Mouse (Mus musculus) limb, embryonic 14.5 days (tissue): ENCODE data around the gene Hagh. TPM values are rescaled to one million over a fixed set of nuclear protein-coding genes. Genes with fewer than 3 reads are reported as not detected.

Experiments
- ATAC-seq: fragments of 200-750 bp; cut with Nextera tagmentation; 2 replicates; pipeline ENCODE4 v1.8.0; 2017; ENCODE audit warnings: low read depth, moderate number of reproducible peaks, moderate TSS enrichment; ENCODE audit not compliant: low FRiP score
- DNase-seq: peaks from one replicate; pipeline ENCODE4 v3.0.0-alpha.2; 2015; ENCODE audit warnings: low spot score
- H3K27ac ChIP-seq: fragments of 300-500 bp; sonication (generic); replicated peaks from 2 replicates; pipeline ENCODE4 v1.5.1; 2014; ENCODE audit warnings: low read depth, mild to moderate bottlenecking, low read length, moderate library complexity, mixed read lengths
- H3K27me3 ChIP-seq: fragments of 300-500 bp; sonication (generic); 2 replicates; pipeline ENCODE4 v1.6.1; 2014; ENCODE audit warnings: low read length, mixed read lengths; ENCODE audit not compliant: control insufficient read depth, insufficient read depth
- H3K36me3 ChIP-seq: fragments of 300-500 bp; sonication (generic); 2 replicates; pipeline ENCODE4 v1.6.1; 2014; ENCODE audit warnings: mild to moderate bottlenecking, low read length, moderate library complexity, mixed read lengths; ENCODE audit not compliant: control insufficient read depth, insufficient read depth
- H3K4me1 ChIP-seq: fragments of 300-500 bp; sonication (generic); 2 replicates; pipeline ENCODE4 v1.6.1; 2014; ENCODE audit warnings: antibody characterized with exemption, low read length, mixed read lengths; ENCODE audit not compliant: control insufficient read depth, insufficient read depth
- H3K4me2 ChIP-seq: fragments of 300-500 bp; sonication (generic); replicated peaks from 2 replicates; pipeline ENCODE4 v1.6.1; 2014; ENCODE audit warnings: low read depth, mild to moderate bottlenecking, low read length, moderate library complexity; ENCODE audit not compliant: severe bottlenecking
- H3K4me3 ChIP-seq: fragments of 300-500 bp; sonication (generic); replicated peaks from 2 replicates; pipeline ENCODE4 v1.5.1; 2014; ENCODE audit warnings: low read length
- H3K9ac ChIP-seq: fragments of 300-500 bp; sonication (generic); 2 replicates; pipeline ENCODE4 v1.6.1; 2014; ENCODE audit warnings: mild to moderate bottlenecking, low read depth, low read length, moderate library complexity; ENCODE audit not compliant: severe bottlenecking
- H3K9me3 ChIP-seq: fragments of 300-500 bp; sonication (generic); 2 replicates; pipeline ENCODE4 v1.6.1; 2016; ENCODE audit warnings: low read length; ENCODE audit not compliant: control insufficient read depth
- POLR2A ChIP-seq: fragments of 200-500 bp; IDR thresholded peaks from 2 replicates; pipeline ENCODE4 v1.8.0; 2012; ENCODE audit warnings: inconsistent platforms, mild to moderate bottlenecking, moderate library complexity, borderline replicate concordance; ENCODE audit not compliant: insufficient read depth, insufficient read length; ENCODE audit errors: extremely low read depth
- WGBS: fragments of 180-500 bp; shearing (Covaris S2); extraction: QIAGEN DNeasy Blood & Tissue Kit; methylation state at CpG from one replicate; pipeline ENCODE4 v1.1.7; 2014; 5-methylcytosine and 5-hydroxymethylcytosine counted together
- polyA plus RNA-seq, 2 experiments: library from polyadenylated mRNA; depleted of rRNA in 1 of 2; stranded (reverse) in 1 of 2; unstranded in 1 of 2; fragments of >200 nt; fragmentation: Nextera tagmentation in 1 of 2; extraction: Ambion mirVana in 1 of 2; gene quantifications; 2 replicates each; pipeline versions ENCODE4 v1.2.1 to v1.2.3; 2012 to 2014

The Hagh gene
- polyA plus RNA-seq, 2 experiments: 25.7 to 35.4 TPM

DNA sequence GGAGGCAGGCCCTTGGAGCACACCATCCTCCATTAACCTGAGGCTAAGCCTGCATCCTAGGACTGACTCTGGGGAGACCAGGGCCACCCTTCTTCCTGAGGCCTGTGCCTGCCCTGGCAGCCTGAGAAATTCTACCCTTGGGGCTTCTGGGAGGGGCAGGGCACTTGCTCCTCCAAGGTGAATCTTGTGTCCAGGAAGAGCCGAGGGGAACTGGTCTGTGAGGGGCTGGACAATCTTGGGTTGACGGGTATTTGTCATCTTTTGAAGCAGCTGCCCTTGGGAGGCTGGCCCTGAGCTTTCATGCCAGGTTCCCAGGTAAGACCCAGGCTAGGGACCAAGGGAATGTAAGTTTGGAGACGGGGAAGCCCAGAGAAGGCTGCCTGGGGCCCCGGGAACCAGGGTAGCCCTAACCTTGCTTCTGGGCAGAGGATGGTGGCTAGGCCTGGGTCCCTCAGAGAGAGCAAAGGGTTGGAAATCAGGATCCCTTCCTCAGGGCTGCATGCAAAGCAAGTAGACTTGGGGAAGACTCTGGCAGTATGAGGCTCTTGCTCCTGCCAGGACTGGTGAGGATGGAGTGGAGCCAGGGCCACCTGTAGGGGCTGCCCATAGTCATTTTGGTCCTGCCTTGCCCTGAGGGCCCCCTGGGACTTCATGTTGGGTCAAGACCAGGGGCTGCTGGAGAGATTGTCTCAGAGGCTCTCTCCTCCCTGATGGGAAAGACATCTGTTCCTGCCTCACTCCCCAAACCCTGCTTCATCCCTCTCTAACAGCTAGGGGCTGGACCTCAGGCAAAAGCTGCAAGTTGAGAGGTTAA, 58.3 kb downstream of the Hagh start:
- Histone ChIP-seq H3K4me2 (no peak overlapping the region), H3K9ac (no peak overlapping the region), H3K36me3 (peaks cover 71% of the 10 kb centered on the region), H3K4me1 (peaks cover 22% of the 10 kb centered on the region), H3K27ac (no peak overlapping the region), H3K9me3 (no peaks in the 10 kb centered on the region), H3K27me3 (no peaks in the 10 kb centered on the region), H3K4me3 (0 out of 2 replicates have a peak overlapping the region, but pooled peaks have one; percentile 2)
- ATAC-seq (no peak), DNase-seq (no peak)
- 85% methylated on average over 4 of the region's 4 CpGs for WGBS
- TF ChIP-seq POLR2A: no peak

DNA sequence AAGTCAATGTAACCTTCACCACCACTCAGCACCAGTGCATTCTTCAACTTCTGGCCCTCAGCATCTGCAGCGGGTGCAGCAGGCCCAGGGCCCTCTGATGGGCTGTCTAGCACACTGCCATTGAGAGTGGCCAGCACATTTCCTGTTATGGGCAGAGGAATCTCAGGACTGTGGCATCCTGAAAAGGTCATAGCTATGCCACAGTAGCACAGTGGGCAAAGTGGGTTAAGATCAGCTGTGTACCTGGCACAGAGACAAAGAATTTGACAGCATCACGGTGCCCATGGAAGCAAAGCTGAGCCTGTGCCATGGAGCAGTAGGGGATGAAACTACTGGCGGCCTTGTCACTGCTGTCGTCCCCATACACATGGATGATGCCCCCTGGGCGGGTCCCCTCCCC, 59.2 kb downstream of the Hagh start:
- no peak overlapping the region for H3K4me3 ChIP-seq
- 93% methylated on average over 5 of the region's 5 CpGs for WGBS

DNA sequence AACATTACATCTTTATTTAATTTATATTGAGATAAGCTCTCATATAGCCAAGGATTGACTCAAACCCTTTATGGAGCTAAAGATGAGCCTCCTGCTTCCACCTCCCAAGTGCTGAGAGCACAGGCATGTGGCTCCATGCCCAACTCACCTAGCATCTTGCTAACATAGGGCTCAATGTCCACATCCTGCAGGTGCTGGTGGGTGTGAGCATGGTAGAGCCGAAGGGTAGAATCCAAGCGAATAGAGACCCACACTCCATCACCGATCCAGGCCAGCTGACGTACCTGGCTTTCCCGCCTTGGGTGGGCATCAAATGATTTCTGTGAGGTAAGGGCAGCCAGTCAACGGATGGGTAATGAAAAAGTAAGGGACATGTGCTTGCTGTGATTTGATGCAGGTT, 60.1 kb downstream of the Hagh start:
- no peak for DNase-seq
- Histone ChIP-seq H3K9me3 (no peaks in the 10 kb centered on the region), H3K9ac (no peak overlapping the region), H3K27ac (no peak overlapping the region), H3K4me3 (no peak overlapping the region), H3K36me3 (peaks cover 83% of the 10 kb centered on the region), H3K4me1 (peaks cover 15% of the 10 kb centered on the region), H3K27me3 (no peaks in the 10 kb centered on the region), H3K4me2 (no peak overlapping the region)
- WGBS: 90% methylated on average over 6 of the region's 6 CpGs
- TF ChIP-seq POLR2A: no peak
- ATAC-seq: no peak

More for the DNA sequence above, 59.2 kb downstream of the Hagh start:
- no peak for DNase-seq
- Histone ChIP-seq H3K9me3 (no peaks in the 10 kb centered on the region), H3K4me1 (peaks cover 17% of the 10 kb centered on the region), H3K27me3 (no peaks in the 10 kb centered on the region), H3K27ac (no peak overlapping the region), H3K9ac (no peak overlapping the region), H3K36me3 (peaks cover 74% of the 10 kb centered on the region), H3K4me2 (no peak overlapping the region)
- no peak for ATAC-seq
- TF ChIP-seq POLR2A: no peak

DNA sequence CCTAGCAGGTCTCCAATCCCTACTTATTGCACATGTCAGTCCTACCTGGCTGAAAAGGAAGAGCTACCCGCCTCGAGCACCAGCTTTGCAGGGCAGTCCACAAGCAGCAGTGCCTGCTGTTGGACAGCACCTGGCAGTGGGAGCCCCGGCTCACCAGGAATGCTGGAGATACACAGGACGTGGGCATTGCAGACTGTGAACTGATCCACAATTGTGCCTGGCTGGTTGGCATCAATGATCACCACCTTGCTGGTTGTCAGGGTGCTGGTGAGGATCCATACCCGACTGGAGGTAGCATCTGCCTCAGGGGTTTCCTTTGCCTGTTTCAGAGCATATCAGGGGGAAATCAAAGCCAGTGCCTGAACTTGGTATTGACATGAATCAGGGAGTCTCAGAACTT, 62.2 kb downstream of the Hagh start:
- no peak for DNase-seq
- WGBS: 89% methylated on average over 5 of the region's 5 CpGs
- no peak overlapping the region for H3K9ac ChIP-seq
- H3K4me3 ChIP-seq: no peak overlapping the region
- H3K4me2 ChIP-seq: no peak overlapping the region
- H3K27me3 ChIP-seq: no peaks in the 10 kb centered on the region
- H3K36me3 ChIP-seq: peaks cover 99% of the 10 kb centered on the region
- H3K4me1 ChIP-seq: peaks cover 4% of the 10 kb centered on the region; the same call in 1 of the 2 replicates
- no peaks in the 10 kb centered on the region for H3K9me3 ChIP-seq
- H3K27ac ChIP-seq: no peak overlapping the region
- ATAC-seq: no peak
- TF ChIP-seq POLR2A: no peak

DNA sequence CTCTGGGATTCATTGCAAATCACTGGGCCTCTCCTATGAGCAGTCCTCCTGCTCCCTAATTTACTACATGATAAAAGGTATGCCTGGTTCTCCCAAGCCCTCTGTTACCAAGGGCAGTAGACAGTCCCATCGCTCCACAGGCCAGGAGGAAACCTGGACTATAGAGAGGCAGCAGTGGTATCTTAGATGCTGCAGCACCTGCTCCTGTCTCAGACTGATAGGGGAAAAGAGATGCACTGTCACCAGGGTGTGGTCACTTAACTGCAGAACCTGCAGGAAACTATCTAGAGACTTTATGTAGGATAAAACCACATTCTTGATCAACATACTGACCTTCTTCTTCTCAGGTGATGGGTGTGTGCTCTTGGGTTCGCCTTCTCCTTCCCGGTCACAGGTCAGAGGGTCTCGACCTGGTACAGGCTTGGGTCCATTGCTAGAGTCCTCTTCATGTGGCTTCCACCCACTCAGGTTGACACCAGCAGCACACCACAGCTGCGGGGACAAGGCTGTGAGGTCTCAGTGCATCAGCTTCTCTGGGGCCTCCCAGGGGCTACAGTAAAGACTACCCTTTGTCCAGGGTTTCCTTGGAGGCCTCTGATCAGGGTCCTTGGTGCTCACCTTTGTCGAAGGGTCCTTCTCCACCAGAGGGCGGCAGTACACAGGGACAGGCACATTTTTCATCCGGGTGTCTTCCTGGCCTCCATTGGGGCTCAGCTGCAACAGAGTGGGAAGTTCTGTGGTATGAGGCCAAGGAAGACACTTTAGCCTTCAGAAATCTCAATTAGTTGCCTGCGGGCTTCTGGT, 62.9 kb downstream of the Hagh start:
- Histone ChIP-seq H3K4me3 (no peak overlapping the region), H3K36me3 (peaks cover 99% of the 10 kb centered on the region), H3K4me2 (no peak overlapping the region), H3K27me3 (no peaks in the 10 kb centered on the region), H3K9ac (no peak overlapping the region), H3K4me1 (no peaks in the 10 kb centered on the region), H3K9me3 (no peaks in the 10 kb centered on the region), H3K27ac (no peak overlapping the region)
- 67% methylated on average over 9 of the region's 9 CpGs for WGBS
- no peak for TF ChIP-seq POLR2A
- ATAC-seq (no peak), DNase-seq (no peak)
